Mouse (Mus musculus) embryonic facial prominence, embryonic 12.5 days (tissue): ENCODE data around the gene Bahd1. TPM values are rescaled to one million over a fixed set of nuclear protein-coding genes. Genes with fewer than 3 reads are reported as not detected.

Source experiments
- ATAC-seq: fragments of 200-750 bp; cut with Nextera tagmentation; 2 replicates; pipeline ENCODE4 v1.8.0; 2017; ENCODE audit not compliant: insufficient number of reproducible peaks, insufficient read depth, low FRiP score, low TSS enrichment
- H3K27ac ChIP-seq: fragments of 300-500 bp; sonication (generic); 2 replicates; pipeline ENCODE4 v1.5.1; 2016; ENCODE audit warnings: mild to moderate bottlenecking
- H3K27me3 ChIP-seq: fragments of 300-500 bp; sonication (generic); 2 replicates; pipeline ENCODE4 v1.6.1; 2016; ENCODE audit warnings: mild to moderate bottlenecking, moderate library complexity
- H3K36me3 ChIP-seq: fragments of 300-500 bp; sonication (generic); 2 replicates; pipeline ENCODE4 v1.6.1; 2016; ENCODE audit warnings: mild to moderate bottlenecking
- H3K4me1 ChIP-seq: fragments of 300-500 bp; sonication (generic); 2 replicates; pipeline ENCODE4 v1.6.1; 2016
- H3K4me2 ChIP-seq: fragments of 300-500 bp; sonication (generic); replicated peaks from 2 replicates; pipeline ENCODE4 v1.6.1; 2016; ENCODE audit warnings: mild to moderate bottlenecking, moderate library complexity
- H3K4me3 ChIP-seq: fragments of 300-500 bp; sonication (generic); 2 replicates; pipeline ENCODE4 v1.5.1; 2016; ENCODE audit warnings: mild to moderate bottlenecking
- H3K9ac ChIP-seq: fragments of 300-500 bp; sonication (generic); 2 replicates; pipeline ENCODE4 v1.6.1; 2016; ENCODE audit warnings: mild to moderate bottlenecking, moderate library complexity
- H3K9me3 ChIP-seq: fragments of 300-500 bp; sonication (generic); 2 replicates; pipeline ENCODE4 v1.6.1; 2016; ENCODE audit warnings: mild to moderate bottlenecking, moderate library complexity
- WGBS: fragments of 180-500 bp; shearing (Covaris S2); methylation state at CpG from one replicate; pipeline ENCODE4 v1.1.7; 2016; 5-methylcytosine and 5-hydroxymethylcytosine counted together
- polyA plus RNA-seq: library from polyadenylated mRNA; unstranded; fragments of >200 nt; fragmentation: Nextera tagmentation; extraction: Ambion mirVana; gene quantifications from 2 replicates; pipeline ENCODE4 v1.2.1, GENCODE M21; 2016

The Bahd1 gene
- polyA plus RNA-seq, 1 experiment from 2014 or later = 4.1 TPM

GRCm38 (mm10) chr2:118881956-118882355, 18.2 kb upstream of the Bahd1 start:
- Histone ChIP-seq H3K4me3 (no peak overlapping the region), H3K27me3 (peaks cover 25% of the 10 kb centered on the region), H3K4me1 (peaks cover 4% of the 10 kb centered on the region; the same call in 1 of the 2 replicates), H3K9ac (no peak overlapping the region), H3K9me3 (no peaks in the 10 kb centered on the region), H3K27ac (no peak overlapping the region), H3K36me3 (peaks cover 20% of the 10 kb centered on the region), H3K4me2 (no peak overlapping the region)
- ATAC-seq = no peak
- WGBS = 81% methylated on average over 5 of the region's 5 CpGs

- peaks cover 9% of the 10 kb centered on the region for H3K4me1 ChIP-seq
- peaks cover 30% of the 10 kb centered on the region for H3K27me3 ChIP-seq
- peaks cover 10% of the 10 kb centered on the region for H3K36me3 ChIP-seq
- peak overlapping the region; percentile 82 for H3K4me2 ChIP-seq
- H3K9me3 ChIP-seq = no peaks in the 10 kb centered on the region
- H3K4me3 ChIP-seq = peak overlapping the region; percentile 37
- H3K27ac ChIP-seq = no peak overlapping the region
- peak; percentile 80; the same call in 1 of the 2 replicates for ATAC-seq
- peak overlapping the region; percentile 38 for H3K9ac ChIP-seq
- WGBS = 2% methylated on average over 32 of the region's 32 CpGs
Measured at GRCm38 (mm10) chr2:118882840-118883679, 17.1 kb upstream of the Bahd1 start.

GRCm38 (mm10) chr2:118887440-118887839, 12.7 kb upstream of the Bahd1 start:
- H3K36me3 ChIP-seq = no peaks in the 10 kb centered on the region
- peak overlapping the region; percentile 11 for H3K4me2 ChIP-seq
- peaks cover 9% of the 10 kb centered on the region for H3K4me1 ChIP-seq
- ATAC-seq = no peak
- H3K27ac ChIP-seq = no peak overlapping the region
- H3K27me3 ChIP-seq = peaks cover 38% of the 10 kb centered on the region
- 71% methylated on average over 13 of the region's 13 CpGs for whole genome bisulfite sequencing
- no peak overlapping the region for H3K9ac ChIP-seq
- no peaks in the 10 kb centered on the region for H3K9me3 ChIP-seq
- H3K4me3 ChIP-seq = no peak overlapping the region

- H3K4me2 ChIP-seq = peak overlapping the region; percentile 11
- no peak overlapping the region for H3K4me3 ChIP-seq
- no peaks in the 10 kb centered on the region for H3K9me3 ChIP-seq
- WGBS = 26% methylated on average over 14 of the region's 14 CpGs
- H3K27ac ChIP-seq = no peak overlapping the region
- no peaks in the 10 kb centered on the region for H3K36me3 ChIP-seq
- peaks cover 7% of the 10 kb centered on the region for H3K4me1 ChIP-seq
- no peak for ATAC-seq
- peaks cover 42% of the 10 kb centered on the region for H3K27me3 ChIP-seq
- H3K9ac ChIP-seq = no peak overlapping the region
Measured at GRCm38 (mm10) chr2:118887845-118888548, 12.2 kb upstream of the Bahd1 start.

GRCm38 (mm10) chr2:118891173-118891572, 9.0 kb upstream of the Bahd1 start:
- WGBS = 88% methylated on average over 4 of the region's 4 CpGs
- H3K27me3 ChIP-seq = peaks cover 51% of the 10 kb centered on the region
- no peak overlapping the region for H3K27ac ChIP-seq
- H3K36me3 ChIP-seq = no peaks in the 10 kb centered on the region
- H3K4me1 ChIP-seq = peaks cover 5% of the 10 kb centered on the region
- H3K9me3 ChIP-seq = no peaks in the 10 kb centered on the region
- no peak overlapping the region for H3K9ac ChIP-seq
- ATAC-seq = no peak
- H3K4me2 ChIP-seq = no peak overlapping the region
- H3K4me3 ChIP-seq = no peak overlapping the region

- H3K9me3 ChIP-seq = no peaks in the 10 kb centered on the region
- no peak for ATAC-seq
- no peak overlapping the region for H3K27ac ChIP-seq
- peak overlapping the region; percentile 36 for H3K9ac ChIP-seq
- H3K4me2 ChIP-seq = peak overlapping the region; percentile 87
- peak overlapping the region; percentile 47 for H3K4me3 ChIP-seq
- H3K4me1 ChIP-seq = peaks cover 35% of the 10 kb centered on the region
- peaks cover 84% of the 10 kb centered on the region for H3K27me3 ChIP-seq
- under 1% methylated on average over 38 of the region's 38 CpGs for WGBS
- no peaks in the 10 kb centered on the region for H3K36me3 ChIP-seq
Measured at GRCm38 (mm10) chr2:118895990-118896913, 3.9 kb upstream of the Bahd1 start.

GRCm38 (mm10) chr2:118896914-118897291, 3.3 kb upstream of the Bahd1 start:
- H3K36me3 ChIP-seq = no peaks in the 10 kb centered on the region
- peak overlapping the region; percentile 47 for H3K4me3 ChIP-seq
- H3K9me3 ChIP-seq = no peaks in the 10 kb centered on the region
- peak overlapping the region; percentile 87 for H3K4me2 ChIP-seq
- H3K4me1 ChIP-seq = peaks cover 35% of the 10 kb centered on the region
- H3K27me3 ChIP-seq = peaks cover 82% of the 10 kb centered on the region
- no peak overlapping the region for H3K27ac ChIP-seq
- H3K9ac ChIP-seq = peak overlapping the region; percentile 36
- ATAC-seq = no peak
- 1% methylated on average over 13 of the region's 13 CpGs for WGBS

GRCm38 (mm10) chr2:118897392-118897791, 2.8 kb upstream of the Bahd1 start:
- under 1% methylated on average over 7 of the region's 7 CpGs for WGBS
- Histone ChIP-seq H3K9ac (no peak overlapping the region), H3K27me3 (peaks cover 79% of the 10 kb centered on the region), H3K36me3 (no peaks in the 10 kb centered on the region), H3K4me2 (peak overlapping the region; percentile 87), H3K27ac (no peak overlapping the region), H3K9me3 (no peaks in the 10 kb centered on the region), H3K4me3 (peak overlapping the region; percentile 47; the same call in 1 of the 2 replicates), H3K4me1 (peaks cover 35% of the 10 kb centered on the region)
- ATAC-seq = no peak

GRCm38 (mm10) chr2:118897808-118898207, 2.4 kb upstream of the Bahd1 start:
- H3K4me1 ChIP-seq = peaks cover 37% of the 10 kb centered on the region
- peaks cover 81% of the 10 kb centered on the region for H3K27me3 ChIP-seq
- no peak overlapping the region for H3K27ac ChIP-seq
- 3% methylated on average over 9 of the region's 11 CpGs for WGBS
- H3K9me3 ChIP-seq = no peaks in the 10 kb centered on the region
- ATAC-seq = no peak
- no peaks in the 10 kb centered on the region for H3K36me3 ChIP-seq
- H3K9ac ChIP-seq = no peak overlapping the region
- H3K4me2 ChIP-seq = 0 out of 2 replicates have a peak overlapping the region, but pooled peaks have one; percentile 5
- no peak overlapping the region; the same call in 1 of the 2 replicates for H3K4me3 ChIP-seq

- Histone ChIP-seq H3K4me1 (peaks cover 45% of the 10 kb centered on the region), H3K9ac (no peak overlapping the region), H3K27me3 (peaks cover 82% of the 10 kb centered on the region), H3K4me3 (no peak overlapping the region), H3K9me3 (no peaks in the 10 kb centered on the region), H3K4me2 (no peak overlapping the region), H3K27ac (no peak overlapping the region), H3K36me3 (no peaks in the 10 kb centered on the region)
- 4% methylated on average over 4 of the region's 4 CpGs for WGBS
- no peak for ATAC-seq
Measured at GRCm38 (mm10) chr2:118898771-118899170, 1.4 kb upstream of the Bahd1 start.

GRCm38 (mm10) chr2:118899306-118899705, 871 bp upstream of the Bahd1 start:
- Histone ChIP-seq H3K4me2 (no peak overlapping the region), H3K4me3 (no peak overlapping the region), H3K36me3 (no peaks in the 10 kb centered on the region), H3K9me3 (no peaks in the 10 kb centered on the region), H3K27me3 (peaks cover 82% of the 10 kb centered on the region), H3K27ac (no peak overlapping the region), H3K9ac (no peak overlapping the region), H3K4me1 (peaks cover 49% of the 10 kb centered on the region)
- WGBS = 3% methylated on average over 7 of the region's 7 CpGs
- no peak for ATAC-seq
